Mouse (Mus musculus) layer of hippocampus, postnatal 14 days (tissue): ENCODE data around the gene Atp6v0e2. TPM values are rescaled to one million over a fixed set of nuclear protein-coding genes. Genes with fewer than 3 reads are reported as not detected.
A peak's percentile ranks its signal among the peaks of the same experiment; 100 is the strongest.

Experiments
- DNase-seq, 2 experiments: peaks; one replicate each; pipeline ENCODE4 v3.0.0; 2021 to 2022; ENCODE audit warnings: low spot score in 2 of 2, mixed read lengths in 1 of 2
- total RNA-seq, 2 experiments: library from RNA; stranded (reverse); gene quantifications; 2 replicates each; pipeline ENCODE4 v1.2.3; 2021

Atp6v0e2 gene
- total RNA-seq, 2 experiments from 2014 or later, result 522 to 523 TPM

GRCm38 (mm10) chr6:48538841-48539737 is 1.7 kb downstream of the Atp6v0e2 start:
- DNase-seq, result peak; percentile 75 to 90

GRCm38 (mm10) chr6:48539860-48540259 is 2.4 kb downstream of the Atp6v0e2 start:
- no peak for DNase-seq

- DNase-seq, result no peak
These were observed 3.3 kb downstream of the Atp6v0e2 start for GRCm38 (mm10) chr6:48540721-48541120.

- no peak for DNase-seq
These were observed 4.4 kb downstream of the Atp6v0e2 start for GRCm38 (mm10) chr6:48541560-48542450.

GRCm38 (mm10) chr6:48542631-48543030 is 5.2 kb downstream of the Atp6v0e2 start:
- DNase-seq, result no peak

GRCm38 (mm10) chr6:48545251-48545650 is 7.8 kb downstream of the Atp6v0e2 start:
- no peak for DNase-seq

GRCm38 (mm10) chr6:48546271-48546670 is 8.9 kb downstream of the Atp6v0e2 start:
- no peak for DNase-seq

- DNase-seq, result no peak
These were observed 9.4 kb downstream of the Atp6v0e2 start for GRCm38 (mm10) chr6:48546858-48547257.

GRCm38 (mm10) chr6:48548314-48548713 is 10.9 kb downstream of the Atp6v0e2 start:
- no peak for DNase-seq

- no peak for DNase-seq
These were observed 15.5 kb downstream of the Atp6v0e2 start for GRCm38 (mm10) chr6:48552918-48553317.

- DNase-seq, result no peak
These were observed 16.4 kb downstream of the Atp6v0e2 start for GRCm38 (mm10) chr6:48553819-48554218.

- DNase-seq, result peak; percentile 98
These were observed 17.1 kb downstream of the Atp6v0e2 start, which contains the start of gene Lrrc61 for GRCm38 (mm10) chr6:48554280-48555103. Gene Lrrc61, plus strand, starts transcription at chr6:48554796.

GRCm38 (mm10) chr6:48555104-48555890 is 17.9 kb downstream of the Atp6v0e2 start:
- peak in 1 of 2 experiments; percentile 87 for DNase-seq

- no peak for DNase-seq
These were observed 18.5 kb downstream of the Atp6v0e2 start for GRCm38 (mm10) chr6:48555956-48556355.

GRCm38 (mm10) chr6:48565693-48566310 is 28.4 kb downstream of the Atp6v0e2 start:
- no peak for DNase-seq

- no peak for DNase-seq
These were observed 28.9 kb downstream of the Atp6v0e2 start for GRCm38 (mm10) chr6:48566312-48566711.

- no peak for DNase-seq
These were observed 30.9 kb downstream of the Atp6v0e2 start for GRCm38 (mm10) chr6:48568036-48568984.

GRCm38 (mm10) chr6:48569065-48569807 is 31.8 kb downstream of the Atp6v0e2 start:
- DNase-seq, result no peak
